Mouse (Mus musculus): Measurements from ENCODE around the gene Slc2a3.
"Not testable (repeated sequence)": the region's sequence is repeated elsewhere in the genome, so short reads cannot be mapped to it uniquely, and the experiment has no call there.

Slc2a3 gene

DNA sequence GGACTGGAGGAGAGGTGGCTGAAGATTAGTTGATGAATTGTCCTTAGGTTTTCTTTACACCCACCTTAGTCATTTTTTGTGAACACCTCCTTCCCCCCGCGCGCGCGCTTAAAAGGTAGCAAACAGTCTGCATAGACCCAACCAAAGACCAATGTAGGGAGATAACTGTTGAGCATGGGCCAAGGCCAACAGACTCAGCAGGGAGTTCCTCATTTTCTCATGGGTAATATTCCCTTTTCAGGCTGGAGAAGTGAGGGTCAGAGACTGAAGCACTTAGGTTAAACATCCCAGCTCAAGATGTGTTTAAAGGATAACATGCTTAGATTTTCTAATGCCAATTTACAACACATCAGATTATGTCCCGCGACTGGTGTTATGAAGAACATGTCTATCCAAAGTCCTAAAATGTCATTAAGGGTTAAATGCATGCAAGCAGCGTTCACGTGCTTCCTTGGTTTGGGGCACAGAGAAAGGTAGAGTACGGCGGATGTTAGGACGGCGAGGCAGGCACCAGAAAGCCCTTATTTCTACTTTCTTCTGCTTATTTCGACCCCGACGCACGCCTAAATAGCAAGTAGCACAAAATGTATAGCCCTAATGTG, 37.5 kb downstream of the Slc2a3 start:
- DNase-seq (ENCODE audit: low read depth) = no peak

- DNase-seq (ENCODE audit: low read depth) = no peak
Measured at GRCm38 (mm10) chr6:122762952-122763700, 38.3 kb downstream of the Slc2a3 start.

DNA sequence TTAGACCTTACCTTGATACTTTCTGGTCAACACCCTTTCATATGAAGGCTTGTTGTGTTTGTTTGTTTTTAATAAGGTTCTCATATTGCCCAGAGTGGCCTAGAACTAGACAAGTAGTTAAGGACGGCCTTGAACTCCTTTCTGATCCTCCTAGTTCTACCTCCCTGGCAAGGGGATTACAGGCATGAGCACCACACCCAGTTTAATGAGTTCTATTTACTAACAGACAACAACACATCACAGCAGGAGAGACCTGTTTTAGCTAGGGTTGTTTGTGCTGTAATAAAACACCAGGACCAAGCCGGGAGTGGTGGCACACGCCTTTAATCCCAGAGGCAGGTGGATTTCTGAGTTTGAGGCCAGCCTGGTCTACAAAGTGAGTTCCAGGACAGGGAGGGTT, 39.0 kb downstream of the Slc2a3 start:
- DNase-seq (ENCODE audit: low read depth) = no peak

DNA sequence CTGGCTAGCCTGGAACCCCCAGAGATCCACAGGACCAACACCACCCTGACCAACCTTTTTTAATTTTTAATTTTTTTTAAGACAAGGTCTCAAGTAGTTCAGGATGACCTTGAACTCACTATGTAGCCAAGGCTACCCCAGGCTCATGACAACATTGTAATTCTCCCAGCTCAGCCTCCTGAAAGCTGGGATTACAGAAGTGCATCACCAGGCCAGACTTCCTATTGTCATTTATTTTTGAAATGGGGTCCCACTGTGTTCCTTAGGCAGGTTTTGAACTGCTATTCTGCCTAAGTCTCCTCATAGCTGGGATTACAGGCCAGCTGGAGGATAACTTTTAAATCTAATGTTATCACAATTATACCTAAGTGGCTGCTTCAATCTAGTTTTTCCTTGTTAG, 39.5 kb downstream of the Slc2a3 start:
- DNase-seq (ENCODE audit: low read depth) = no peak

GRCm38 (mm10) chr6:122761011-122761599, 40.3 kb downstream of the Slc2a3 start:
- no peak for DNase-seq (ENCODE audit: low read depth)

- DNase-seq (ENCODE audit: low read depth) = peak; percentile 46
Measured at GRCm38 (mm10) chr6:122758732-122759131, 42.7 kb downstream of the Slc2a3 start.

- no peak for DNase-seq (ENCODE audit: low read depth)
Measured at GRCm38 (mm10) chr6:122755913-122756312, 45.5 kb downstream of the Slc2a3 start.

DNA sequence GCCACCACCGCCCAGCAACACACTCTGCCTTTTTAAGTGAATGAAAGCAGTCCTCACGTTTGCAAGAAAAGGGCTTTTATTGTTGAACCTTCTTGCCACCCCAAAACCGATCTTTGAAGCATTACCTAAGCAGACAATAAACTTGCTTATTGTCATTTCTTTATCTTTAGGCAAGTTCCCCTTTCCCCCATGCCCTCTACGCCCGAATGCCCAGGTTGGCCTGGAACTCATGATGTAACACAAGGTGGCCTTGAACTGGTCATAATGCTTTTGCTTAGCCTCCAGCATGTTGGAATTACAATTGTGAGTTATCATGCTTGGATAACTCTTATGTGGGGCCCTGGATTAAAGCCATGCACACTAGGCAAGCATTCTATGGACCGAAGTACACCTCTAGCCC, 50.9 kb downstream of the Slc2a3 start:
- DNase-seq (ENCODE audit: low read depth) = no peak

- DNase-seq (ENCODE audit: low read depth) = no peak
Measured at GRCm38 (mm10) chr6:122744505-122745249, 56.8 kb downstream of the Slc2a3 start.

DNA sequence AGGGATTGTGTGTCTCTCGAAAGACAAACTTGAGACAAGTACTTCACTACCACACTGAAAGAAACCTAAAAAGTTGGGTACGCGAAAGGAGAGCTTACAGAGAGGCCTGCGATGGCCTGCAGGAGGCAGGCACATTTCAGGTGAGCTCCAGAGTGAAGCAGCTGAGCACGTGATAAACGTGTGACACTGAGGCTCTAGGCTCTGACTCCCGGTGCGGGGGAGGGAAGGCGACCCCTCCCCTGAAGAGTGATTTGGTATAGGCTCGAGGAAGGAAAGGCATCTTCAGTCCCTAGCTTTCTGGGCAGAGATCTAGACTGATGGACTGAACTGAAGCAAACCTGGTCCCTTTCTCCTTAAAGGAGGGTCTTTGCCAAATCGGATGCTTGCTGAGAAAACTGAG, 58.1 kb downstream of the Slc2a3 start:
- DNase-seq (ENCODE audit: low read depth) = no peak

DNA sequence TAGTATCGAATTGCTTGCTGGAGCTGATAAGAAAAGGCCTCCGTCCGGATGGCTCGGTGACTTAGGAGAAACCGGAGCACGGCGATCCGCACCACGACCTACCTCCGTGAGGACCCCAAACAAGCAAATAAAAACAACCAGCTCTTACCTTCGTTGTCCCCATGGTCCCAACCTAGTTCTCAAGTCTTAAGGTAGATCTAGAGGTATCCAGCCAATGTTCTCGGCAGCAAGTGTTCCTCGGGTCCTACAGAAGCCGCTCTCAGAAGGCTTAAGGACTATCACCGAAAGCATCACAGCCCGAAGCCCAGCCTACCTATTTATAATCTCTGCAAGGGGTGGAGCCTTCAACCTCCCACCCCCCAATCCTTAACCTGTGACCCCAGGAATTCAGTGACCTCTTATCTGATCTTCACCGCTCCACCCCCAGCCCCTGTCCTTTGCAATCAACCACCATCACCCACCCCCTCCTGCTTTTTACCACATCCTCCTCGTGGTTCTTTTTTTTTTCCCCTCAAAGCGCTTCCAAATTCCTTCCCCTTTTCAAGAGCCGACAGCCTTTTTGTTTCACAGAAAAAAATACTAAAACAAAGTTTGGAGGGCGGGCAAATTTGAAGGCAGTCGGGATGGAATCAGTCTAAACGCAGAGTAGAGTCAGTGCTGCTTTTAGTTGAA, 59.1 kb downstream of the Slc2a3 start:
- DNase-seq (ENCODE audit: low read depth) = no peak

DNA sequence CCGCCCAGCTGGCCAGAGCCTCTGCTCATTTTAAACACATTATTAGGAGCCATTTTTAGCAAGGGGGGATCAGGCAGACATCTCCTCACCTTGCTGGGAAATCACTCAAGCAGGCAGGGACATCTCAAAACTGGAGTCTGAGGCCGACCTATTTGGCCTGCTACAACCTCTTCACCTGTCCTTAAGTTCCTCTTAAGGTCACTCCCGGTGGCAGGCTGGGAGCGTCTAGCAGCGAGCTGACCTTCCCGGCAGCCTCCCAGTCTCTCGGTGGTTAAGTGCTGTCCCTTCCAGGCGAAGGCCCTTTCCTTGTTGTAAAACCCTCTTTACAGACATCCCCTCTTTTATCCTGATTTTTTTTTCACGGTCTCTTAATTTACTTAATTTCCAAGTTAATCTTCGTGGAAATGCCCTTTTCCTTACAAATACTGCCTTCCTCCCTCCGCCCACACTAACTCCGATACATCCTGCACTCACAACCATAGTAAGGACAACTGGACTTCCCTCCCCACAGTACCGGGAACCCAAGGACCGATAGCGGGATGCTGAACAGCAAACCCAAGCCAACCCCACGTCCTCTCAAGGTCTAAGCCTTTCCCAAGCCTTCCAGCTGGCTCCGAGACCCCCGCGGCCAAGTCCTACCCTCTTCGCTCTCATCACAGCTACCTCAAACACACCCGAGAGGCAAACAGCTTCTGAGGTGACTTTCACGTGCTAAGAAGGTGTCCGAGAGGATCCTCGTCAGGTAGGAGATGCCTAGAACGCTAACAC, 59.8 kb downstream of the Slc2a3 start:
- no peak for DNase-seq (ENCODE audit: low read depth)

DNA sequence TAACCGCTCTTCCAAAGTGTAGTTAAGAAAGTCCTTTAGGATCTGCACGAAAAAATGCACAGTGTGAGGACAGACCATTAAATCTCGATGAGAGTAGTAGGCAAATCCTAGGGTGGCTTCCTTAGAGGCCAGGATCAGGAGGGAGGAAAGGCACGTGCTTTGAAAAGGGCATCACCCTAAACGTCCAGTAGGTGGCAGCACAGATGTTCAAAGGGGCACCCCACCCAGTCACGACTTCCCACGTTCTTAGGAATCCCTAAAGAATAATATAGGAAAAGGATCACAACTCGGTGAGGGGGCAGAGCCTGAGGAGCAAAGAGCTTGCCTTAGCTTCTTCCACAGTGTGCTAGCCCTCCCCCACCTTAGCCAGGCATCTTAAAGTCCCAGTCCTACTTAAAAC, 61.5 kb downstream of the Slc2a3 start:
- DNase-seq (ENCODE audit: low read depth) = peak; percentile 26

GRCm38 (mm10) chr6:122719942-122720341, 81.5 kb downstream of the Slc2a3 start:
- DNase-seq (ENCODE audit: low read depth) = no peak

DNA sequence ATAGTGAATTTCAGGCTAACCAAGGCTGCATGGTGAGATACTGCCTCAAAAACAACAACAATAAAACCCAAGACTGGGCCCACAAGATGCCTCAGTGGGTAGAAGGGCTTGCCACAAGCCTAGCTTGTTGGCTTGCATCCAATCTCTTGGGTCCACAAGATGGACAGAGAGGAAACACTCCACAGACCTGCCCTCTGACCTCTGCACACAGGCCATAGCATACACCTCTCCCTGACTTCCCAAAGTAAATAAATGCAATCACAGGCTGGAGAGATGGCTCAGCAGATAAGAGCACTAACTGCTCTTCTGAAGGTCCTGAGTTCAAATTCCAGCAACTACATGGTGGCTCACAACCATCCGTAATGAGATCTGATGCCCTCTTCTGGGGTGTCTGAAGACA, 83.2 kb downstream of the Slc2a3 start:
- not testable (repeated sequence) for DNase-seq (ENCODE audit: low read depth)

GRCm38 (mm10) chr6:122715886-122716285, 85.6 kb downstream of the Slc2a3 start:
- no peak for DNase-seq (ENCODE audit: low read depth)

DNA sequence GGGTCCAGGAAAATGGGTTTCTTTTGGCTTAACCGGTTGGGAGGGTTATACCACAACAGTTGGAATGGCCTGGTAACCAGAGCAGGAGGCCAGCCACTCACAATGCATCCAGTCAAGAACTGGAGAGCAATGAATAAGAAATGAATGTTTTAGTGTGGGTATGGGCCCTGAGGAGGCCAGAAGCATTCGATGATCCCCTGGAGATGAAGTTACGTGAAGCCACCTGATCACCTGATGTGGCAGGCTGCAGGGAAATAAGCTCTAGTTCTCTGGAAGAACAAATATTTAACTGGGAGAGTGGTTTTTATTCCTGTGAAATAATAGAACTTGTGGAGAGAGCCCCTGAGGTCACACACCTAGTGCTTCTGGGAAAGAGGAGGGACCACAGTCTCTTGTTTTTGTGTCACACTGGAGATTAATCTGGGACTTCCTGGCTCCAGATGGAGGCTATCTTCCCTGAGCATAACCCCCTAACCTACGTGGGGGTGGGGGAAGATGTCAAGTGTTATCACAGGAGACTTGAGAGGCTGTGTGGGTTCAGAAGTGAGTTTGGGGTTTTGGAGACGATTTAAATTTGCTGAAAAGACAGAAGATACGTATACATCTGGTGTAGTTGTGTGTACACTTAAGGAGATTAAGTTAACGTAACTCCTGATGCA, 86.6 kb downstream of the Slc2a3 start:
- no peak for DNase-seq (ENCODE audit: low read depth)

GRCm38 (mm10) chr6:122713116-122713515, 88.3 kb downstream of the Slc2a3 start:
- not testable (repeated sequence) for DNase-seq (ENCODE audit: low read depth)

- no peak for DNase-seq (ENCODE audit: low read depth)
Measured at GRCm38 (mm10) chr6:122711455-122711854, 90.0 kb downstream of the Slc2a3 start.

DNA sequence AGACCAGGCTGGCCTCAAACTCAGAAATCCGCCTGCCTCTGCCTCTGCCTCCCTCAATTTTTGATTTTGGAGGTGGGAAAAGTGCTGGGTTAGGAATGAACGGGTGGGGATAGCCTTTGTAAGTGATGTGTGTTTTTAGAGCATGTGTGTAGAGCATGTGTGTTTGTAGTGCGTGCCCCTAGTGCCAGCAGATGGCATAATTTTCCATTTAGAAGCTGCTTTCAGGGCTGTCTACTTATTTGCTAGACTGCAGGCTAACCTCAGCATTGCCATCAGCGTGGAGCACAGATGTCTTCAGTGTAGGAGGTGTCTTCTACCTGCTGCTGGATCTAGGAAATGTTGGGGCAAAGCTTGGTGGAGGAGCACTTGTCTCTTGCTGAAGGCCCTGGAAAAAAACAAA, 92.6 kb downstream of the Slc2a3 start:
- no peak for DNase-seq (ENCODE audit: low read depth)

Data from fibroblast of lung, adult 2 months (primary cell).